Mouse (Mus musculus): ENCODE data around the gene Olig1. TPM values are rescaled to one million over a fixed set of nuclear protein-coding genes. Genes with fewer than 3 reads are reported as not detected.

The Olig1 gene
- total and polyA plus RNA-seq, 3 experiments: 0.37 to 0.86 (median 0.49) TPM

- DNase-seq: no peak
Measured at GRCm38 (mm10) chr16:91309872-91310271, 40.3 kb downstream of the Olig1 start.

GRCm38 (mm10) chr16:91312921-91313320 lies 43.3 kb downstream of the Olig1 start:
- DNase-seq: no peak

GRCm38 (mm10) chr16:91314114-91314775 lies 44.7 kb downstream of the Olig1 start:
- peak; percentile 84 for DNase-seq

GRCm38 (mm10) chr16:91320191-91320590 lies 50.6 kb downstream of the Olig1 start:
- DNase-seq: no peak

GRCm38 (mm10) chr16:91320608-91321007 lies 51.0 kb downstream of the Olig1 start:
- no peak for DNase-seq

Other genes with a start within 250 kb of the Olig1 start
- gene Paxbp1, start 225.2 kb upstream of the Olig1 start, total RNA-seq (2021): 10 to 100 TPM; 32.9 to 63.1 TPM
- 8.8 and 11.6 TPM in 2 replicates for gene Paxbp1, start 225.2 kb upstream of the Olig1 start, polyA plus RNA-seq (2012; rRNA removed)
- under 1 TPM in 1 of 2 experiments, not detected in 1; 0.21 TPM for gene 4932438H23Rik, start 174.7 kb upstream of the Olig1 start, total RNA-seq (2021)
- gene 4932438H23Rik, start 174.7 kb upstream of the Olig1 start, polyA plus RNA-seq (2012; rRNA removed): 0.06 TPM in 1 of 2 replicates, not detected in the other
- not detected for gene Olig2, start 44.3 kb upstream of the Olig1 start, total RNA-seq (2021)
- gene Olig2, start 44.3 kb upstream of the Olig1 start, polyA plus RNA-seq (2012; rRNA removed): not detected in 2 replicates
- 100 to 1,000 TPM; 112 to 134 TPM for gene Ifnar2, start 103.0 kb downstream of the Olig1 start, total RNA-seq (2021)
- gene Ifnar2, start 103.0 kb downstream of the Olig1 start, polyA plus RNA-seq (2012; rRNA removed): 225 and 282 TPM in 2 replicates
- gene Gm21970, start 121.9 kb downstream of the Olig1 start, total RNA-seq (2021): under 1 TPM in 1 of 2 experiments, not detected in 1; 0.69 TPM
- not detected in 2 replicates for gene Gm21970, start 121.9 kb downstream of the Olig1 start, polyA plus RNA-seq (2012; rRNA removed)
- gene Il10rb, start 136.4 kb downstream of the Olig1 start, total RNA-seq (2021): 100 to 1,000 TPM; 255 to 258 TPM
- gene Il10rb, start 136.4 kb downstream of the Olig1 start, polyA plus RNA-seq (2012; rRNA removed): 97.1 and 107 TPM in 2 replicates
- gene Ifnar1, start 215.5 kb downstream of the Olig1 start, total RNA-seq (2021): 10 to 100 TPM; 66.1 to 71.3 TPM
- 10.9 and 11.3 TPM in 2 replicates for gene Ifnar1, start 215.5 kb downstream of the Olig1 start, polyA plus RNA-seq (2012; rRNA removed)